Mouse (Mus musculus) splenic B cell, adult 2 months (primary cell): ENCODE results near the gene Sh3bp4.

ENCODE experiments used
- DNase-seq: peaks from one replicate; pipeline ENCODE4 v3.0.0-alpha.2; 2011; ENCODE audit warnings: low read depth, low spot score
- H3K27me3 ChIP-seq: 2 replicates; pipeline ENCODE4 v1.6.1; 2012; ENCODE audit warnings: mild to moderate bottlenecking, low read length, moderate library complexity, mixed read lengths; ENCODE audit not compliant: control insufficient read depth, poor library complexity, insufficient read depth, severe bottlenecking
- H3K36me3 ChIP-seq: 2 replicates; pipeline ENCODE4 v1.6.1; 2012; ENCODE audit warnings: mild to moderate bottlenecking, low read length, moderate library complexity, mixed read lengths; ENCODE audit not compliant: control insufficient read depth, poor library complexity, insufficient read depth, severe bottlenecking

Sh3bp4 gene

GRCm38 (mm10) chr1:89095642-89096424, 25.6 kb downstream of the Sh3bp4 start:
- no peak for DNase-seq
- Histone ChIP-seq H3K36me3 (no peaks in the 10 kb centered on the region), H3K27me3 (no peaks in the 10 kb centered on the region)

GRCm38 (mm10) chr1:89102231-89103003, 32.2 kb downstream of the Sh3bp4 start:
- no peaks in the 10 kb centered on the region for H3K36me3 ChIP-seq
- no peak for DNase-seq
- H3K27me3 ChIP-seq = no peaks in the 10 kb centered on the region

- no peak for DNase-seq
- Histone ChIP-seq H3K36me3 (no peaks in the 10 kb centered on the region), H3K27me3 (no peaks in the 10 kb centered on the region)
These were observed 32.7 kb downstream of the Sh3bp4 start for GRCm38 (mm10) chr1:89103004-89103263.

- no peak for DNase-seq
- Histone ChIP-seq H3K27me3 (no peaks in the 10 kb centered on the region), H3K36me3 (no peaks in the 10 kb centered on the region)
These were observed 33.3 kb downstream of the Sh3bp4 start for GRCm38 (mm10) chr1:89103505-89103904.

GRCm38 (mm10) chr1:89104066-89104765, 34.0 kb downstream of the Sh3bp4 start:
- no peaks in the 10 kb centered on the region for H3K36me3 ChIP-seq
- DNase-seq = no peak

GRCm38 (mm10) chr1:89105891-89106830, 35.9 kb downstream of the Sh3bp4 start:
- no peak for DNase-seq
- H3K36me3 ChIP-seq = no peaks in the 10 kb centered on the region

More at GRCm38 (mm10) chr1:89104066-89104765, 34.0 kb downstream of the Sh3bp4 start:
- no peaks in the 10 kb centered on the region for H3K27me3 ChIP-seq

GRCm38 (mm10) chr1:89107466-89107865, 37.3 kb downstream of the Sh3bp4 start:
- H3K27me3 ChIP-seq = no peaks in the 10 kb centered on the region
- DNase-seq = no peak
- H3K36me3 ChIP-seq = no peaks in the 10 kb centered on the region

More at GRCm38 (mm10) chr1:89105891-89106830, 35.9 kb downstream of the Sh3bp4 start:
- no peaks in the 10 kb centered on the region for H3K27me3 ChIP-seq

GRCm38 (mm10) chr1:89108340-89108896, 38.2 kb downstream of the Sh3bp4 start:
- Histone ChIP-seq H3K27me3 (no peaks in the 10 kb centered on the region), H3K36me3 (no peaks in the 10 kb centered on the region)
- DNase-seq = no peak

GRCm38 (mm10) chr1:89109767-89110166, 39.6 kb downstream of the Sh3bp4 start:
- Histone ChIP-seq H3K36me3 (no peaks in the 10 kb centered on the region), H3K27me3 (no peaks in the 10 kb centered on the region)
- no peak for DNase-seq

- no peaks in the 10 kb centered on the region for H3K36me3 ChIP-seq
- no peak for DNase-seq
- H3K27me3 ChIP-seq = no peaks in the 10 kb centered on the region
These were observed 40.7 kb downstream of the Sh3bp4 start for GRCm38 (mm10) chr1:89110767-89111534.

- Histone ChIP-seq H3K27me3 (no peaks in the 10 kb centered on the region), H3K36me3 (no peaks in the 10 kb centered on the region)
- DNase-seq = no peak
These were observed 42.3 kb downstream of the Sh3bp4 start for GRCm38 (mm10) chr1:89112544-89112943.

- DNase-seq = no peak
- Histone ChIP-seq H3K27me3 (no peaks in the 10 kb centered on the region), H3K36me3 (no peaks in the 10 kb centered on the region)
These were observed 43.5 kb downstream of the Sh3bp4 start for GRCm38 (mm10) chr1:89113731-89114130.

GRCm38 (mm10) chr1:89117062-89117461, 46.8 kb downstream of the Sh3bp4 start:
- H3K36me3 ChIP-seq = no peaks in the 10 kb centered on the region
- H3K27me3 ChIP-seq = no peaks in the 10 kb centered on the region
- no peak for DNase-seq
